Mouse (Mus musculus) embryonic facial prominence, embryonic 11.5 days (tissue): ENCODE measurements around the gene Slc1a2. TPM values are rescaled to one million over a fixed set of nuclear protein-coding genes. Genes with fewer than 3 reads are reported as not detected.

ENCODE experiments used
- ATAC-seq: fragments of 200-750 bp; cut with Nextera tagmentation; replicated peaks from 2 replicates; pipeline ENCODE4 v1.8.0; 2017; ENCODE audit warnings: low read depth; ENCODE audit not compliant: insufficient number of reproducible peaks, low FRiP score, low TSS enrichment
- DNase-seq: peaks from one replicate; pipeline ENCODE4 v3.0.0-alpha.2; 2015; ENCODE audit warnings: low spot score
- H3K27ac ChIP-seq: fragments of 300-500 bp; sonication (generic); replicated peaks from 2 replicates; pipeline ENCODE4 v1.5.1; 2014; ENCODE audit warnings: mild to moderate bottlenecking, low read depth, low read length, control low read depth
- H3K27me3 ChIP-seq: fragments of 300-500 bp; sonication (generic); 2 replicates; pipeline ENCODE4 v1.6.1; 2014; ENCODE audit warnings: mild to moderate bottlenecking, low read length, moderate library complexity, mixed read lengths; ENCODE audit not compliant: control insufficient read depth, insufficient read depth
- H3K36me3 ChIP-seq: fragments of 300-500 bp; sonication (generic); replicated peaks from 2 replicates; pipeline ENCODE4 v1.6.1; 2014; ENCODE audit warnings: low read depth, mild to moderate bottlenecking, low read length, moderate library complexity, mixed read lengths; ENCODE audit not compliant: control insufficient read depth, insufficient read depth
- H3K4me1 ChIP-seq: fragments of 300-500 bp; sonication (generic); 2 replicates; pipeline ENCODE4 v1.6.1; 2014; ENCODE audit warnings: low read length, mixed read lengths; ENCODE audit not compliant: control insufficient read depth, insufficient read depth
- H3K4me2 ChIP-seq: fragments of 300-500 bp; sonication (generic); 2 replicates; pipeline ENCODE4 v1.6.1; 2014; ENCODE audit warnings: low read depth, mild to moderate bottlenecking, control low read depth, low read length, moderate library complexity
- H3K4me3 ChIP-seq: fragments of 300-500 bp; sonication (generic); 2 replicates; pipeline ENCODE4 v1.5.1; 2014; ENCODE audit warnings: low read depth, low read length, control low read depth
- H3K9ac ChIP-seq: fragments of 300-500 bp; sonication (generic); replicated peaks from 2 replicates; pipeline ENCODE4 v1.6.1; 2014; ENCODE audit warnings: mild to moderate bottlenecking, control low read depth, low read length
- H3K9me3 ChIP-seq: fragments of 300-500 bp; sonication (generic); replicated peaks from 2 replicates; pipeline ENCODE4 v1.6.1; 2016; ENCODE audit warnings: mild to moderate bottlenecking, low read length, inconsistent platforms, mixed read lengths; ENCODE audit not compliant: control insufficient read depth
- WGBS: fragments of 180-500 bp; shearing (Covaris S2); extraction: QIAGEN DNeasy Blood & Tissue Kit; methylation state at CpG from one replicate; pipeline ENCODE4 v1.1.7; 2014; 5-methylcytosine and 5-hydroxymethylcytosine counted together
- polyA plus RNA-seq: library from polyadenylated mRNA; unstranded; fragments of >200 nt; fragmentation: Nextera tagmentation; extraction: Ambion mirVana; gene quantifications from 2 replicates; pipeline ENCODE4 v1.2.1, GENCODE M21; 2014

The Slc1a2 gene
- polyA plus RNA-seq, 1 experiment from 2014 or later, result 0.97 TPM

DNA sequence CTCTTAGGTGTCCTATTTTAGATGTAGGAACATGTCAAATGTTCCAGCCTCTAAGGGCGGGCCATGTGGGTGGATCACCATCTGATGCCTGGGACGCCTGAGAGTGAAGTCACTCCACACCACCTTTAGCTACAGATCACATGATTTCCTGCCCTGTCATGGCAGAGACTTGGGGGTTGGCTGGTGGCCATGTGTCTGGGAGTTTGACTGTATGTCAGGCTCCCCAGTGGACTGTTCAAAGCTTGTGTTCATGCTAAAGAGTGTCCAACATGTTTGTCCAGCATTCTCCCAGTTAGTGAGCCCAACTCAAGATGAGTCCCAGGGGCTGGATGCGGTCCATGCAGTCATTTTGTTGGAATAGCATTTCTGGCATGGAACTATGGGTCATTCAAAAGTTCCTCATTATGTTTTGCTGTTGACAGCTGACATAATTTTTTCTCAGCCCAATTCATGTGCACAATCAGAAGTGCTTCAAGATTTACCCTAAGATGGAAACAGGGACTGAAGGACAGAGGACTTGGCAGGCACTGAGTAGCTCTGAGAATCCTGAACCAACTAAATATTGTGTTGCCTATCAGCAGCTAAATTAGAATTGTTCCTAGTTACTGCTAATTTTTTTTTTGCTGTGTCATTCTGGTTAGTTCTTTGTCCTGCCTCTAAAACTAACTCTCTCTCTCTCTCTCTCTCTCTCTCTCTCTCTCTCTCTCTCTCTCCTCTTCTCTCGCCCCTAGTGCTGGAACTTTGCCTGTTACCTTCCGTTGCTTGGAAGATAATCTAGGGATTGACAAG lies 102.0 kb downstream of the Slc1a2 start:
- DNase-seq (no peak), ATAC-seq (no peak)
- Histone ChIP-seq H3K4me2 (no peak overlapping the region), H3K4me3 (no peak overlapping the region), H3K36me3 (no peaks in the 10 kb centered on the region), H3K9ac (no peak overlapping the region), H3K4me1 (no peaks in the 10 kb centered on the region), H3K9me3 (no peaks in the 10 kb centered on the region), H3K27ac (no peak overlapping the region), H3K27me3 (no peaks in the 10 kb centered on the region)
- 77% methylated on average over 5 of the region's 5 CpGs for WGBS

- ATAC-seq (no peak), DNase-seq (no peak)
- Histone ChIP-seq H3K9me3 (no peaks in the 10 kb centered on the region), H3K27me3 (no peaks in the 10 kb centered on the region), H3K4me3 (no peak overlapping the region), H3K4me2 (no peak overlapping the region), H3K4me1 (no peaks in the 10 kb centered on the region), H3K36me3 (no peaks in the 10 kb centered on the region), H3K27ac (no peak overlapping the region), H3K9ac (no peak overlapping the region)
- WGBS, result 86% methylated on average over 3 of the region's 3 CpGs
Measured at GRCm38 (mm10) chr2:102763176-102763575, 104.7 kb downstream of the Slc1a2 start.

DNA sequence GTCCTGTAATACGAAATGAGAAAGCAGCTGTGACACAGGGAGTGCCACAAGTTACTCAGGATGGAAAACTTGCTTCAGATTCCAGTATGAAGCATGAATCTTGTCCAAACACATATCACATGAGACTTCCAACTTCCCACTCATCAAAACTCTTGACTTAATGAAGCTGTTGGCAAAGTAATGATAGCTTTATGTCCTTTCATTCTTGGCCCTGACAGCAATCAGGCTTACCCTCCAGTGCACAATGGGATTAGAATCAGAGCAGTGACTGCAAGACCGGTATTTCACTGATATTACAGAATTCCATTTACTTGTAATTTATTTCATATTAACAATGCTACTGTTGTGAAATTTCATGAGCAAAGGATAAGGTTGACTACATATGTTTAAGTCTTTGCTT lies 105.5 kb downstream of the Slc1a2 start:
- ATAC-seq (no peak), DNase-seq (no peak)
- Histone ChIP-seq H3K9me3 (no peaks in the 10 kb centered on the region), H3K4me1 (no peaks in the 10 kb centered on the region), H3K4me2 (no peak overlapping the region), H3K27ac (no peak overlapping the region), H3K4me3 (no peak overlapping the region), H3K9ac (no peak overlapping the region), H3K36me3 (no peaks in the 10 kb centered on the region), H3K27me3 (no peaks in the 10 kb centered on the region)
- 84% methylated on average over 2 of the region's 2 CpGs for WGBS

DNA sequence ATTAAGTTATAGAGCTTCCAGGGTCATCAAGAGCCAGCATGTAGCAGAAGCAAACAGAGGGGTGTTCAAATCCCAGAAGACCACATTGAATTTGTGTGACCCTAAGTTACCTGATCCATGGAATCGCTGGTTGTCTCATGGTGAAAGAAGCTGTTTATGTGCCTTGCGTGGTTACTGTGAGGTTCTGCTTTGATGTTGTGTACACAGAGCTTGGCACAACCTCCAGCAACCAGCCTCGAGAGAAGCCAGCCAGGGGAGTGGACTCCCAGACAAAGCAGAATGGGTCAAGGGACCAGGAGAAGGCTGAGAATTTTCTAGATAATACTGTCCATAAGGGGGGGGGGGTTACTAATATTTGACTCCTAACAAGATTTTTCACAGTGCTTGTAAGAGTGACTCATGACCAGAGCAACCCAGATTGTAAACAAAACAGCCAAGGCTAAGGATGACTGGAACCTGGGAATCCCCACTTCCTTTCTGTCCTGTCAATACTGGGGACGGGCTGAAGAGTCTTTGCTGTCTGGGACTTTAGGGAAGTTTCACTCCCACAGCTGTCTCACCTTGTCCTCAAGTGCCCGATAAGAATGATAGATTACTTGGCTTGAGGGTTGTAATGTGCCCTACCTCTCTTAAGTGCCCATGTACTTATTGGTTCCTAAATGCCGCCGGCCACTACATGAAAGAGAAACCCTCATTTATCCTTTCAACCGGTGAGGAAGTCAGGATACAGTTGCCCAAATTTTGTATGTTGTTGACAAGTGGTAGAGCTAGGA lies 106.3 kb downstream of the Slc1a2 start:
- H3K9ac ChIP-seq, result no peak overlapping the region
- H3K9me3 ChIP-seq, result no peaks in the 10 kb centered on the region
- no peaks in the 10 kb centered on the region for H3K36me3 ChIP-seq
- no peak overlapping the region for H3K27ac ChIP-seq
- H3K4me3 ChIP-seq, result no peak overlapping the region
- H3K4me2 ChIP-seq, result no peak overlapping the region
- no peak for ATAC-seq
- H3K4me1 ChIP-seq, result no peaks in the 10 kb centered on the region
- DNase-seq, result no peak
- 80% methylated on average over 8 of the region's 8 CpGs for WGBS
- H3K27me3 ChIP-seq, result no peaks in the 10 kb centered on the region

DNA sequence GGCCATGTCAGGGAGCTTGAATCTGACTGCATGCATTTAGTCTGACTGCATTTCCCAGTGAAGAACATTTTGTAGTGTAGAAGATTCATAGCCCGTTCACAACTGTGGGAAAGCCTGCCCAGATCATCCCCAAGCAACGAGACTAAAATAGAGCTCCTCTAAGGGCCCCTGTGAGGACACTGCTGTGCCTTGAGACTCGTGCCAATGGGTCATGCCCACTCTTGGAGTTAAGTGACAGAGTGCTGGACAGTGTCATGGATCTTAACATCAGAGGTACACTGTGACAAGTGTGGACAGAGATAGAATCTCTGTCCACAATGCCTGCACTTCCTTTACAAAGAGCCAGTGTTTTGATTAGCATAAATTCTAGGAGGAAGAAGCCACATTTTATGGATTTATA lies 109.8 kb downstream of the Slc1a2 start:
- Histone ChIP-seq H3K4me3 (no peak overlapping the region), H3K27me3 (no peaks in the 10 kb centered on the region), H3K4me2 (no peak overlapping the region), H3K36me3 (no peaks in the 10 kb centered on the region), H3K4me1 (no peaks in the 10 kb centered on the region), H3K9ac (no peak overlapping the region), H3K9me3 (no peaks in the 10 kb centered on the region), H3K27ac (no peak overlapping the region)
- WGBS, result 71% methylated on average over 3 of the region's 3 CpGs
- no peak for ATAC-seq
- no peak for DNase-seq

DNA sequence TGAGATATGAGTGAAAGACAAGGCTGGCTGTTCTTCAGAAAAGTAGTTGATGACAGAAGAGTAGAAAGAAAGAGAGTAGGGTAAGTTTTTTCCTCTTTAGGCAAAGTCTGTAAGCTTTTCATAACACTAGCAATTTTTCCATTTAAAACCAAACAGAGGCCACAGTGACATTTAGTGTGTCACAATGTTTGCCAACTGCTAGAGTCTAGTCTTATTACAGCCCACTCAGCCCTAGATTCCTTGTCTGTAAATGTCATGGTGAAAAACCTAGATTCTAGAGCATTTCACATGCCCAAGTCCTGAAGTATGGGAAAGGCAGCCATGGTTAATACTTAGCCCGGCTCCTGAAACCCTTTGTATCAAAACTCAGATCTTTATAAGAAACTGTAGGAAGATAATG lies 112.8 kb downstream of the Slc1a2 start:
- Histone ChIP-seq H3K4me3 (no peak overlapping the region), H3K9ac (no peak overlapping the region), H3K4me2 (no peak overlapping the region), H3K27me3 (no peaks in the 10 kb centered on the region), H3K36me3 (no peaks in the 10 kb centered on the region), H3K9me3 (no peaks in the 10 kb centered on the region), H3K27ac (no peak overlapping the region), H3K4me1 (no peaks in the 10 kb centered on the region)
- ATAC-seq (no peak), DNase-seq (no peak)
- WGBS, result 89% methylated on average over 1 of the region's 1 CpGs

- 95% methylated on average over 5 of the region's 5 CpGs for WGBS
- Histone ChIP-seq H3K36me3 (no peaks in the 10 kb centered on the region), H3K4me3 (no peak overlapping the region), H3K27ac (no peak overlapping the region), H3K9ac (no peak overlapping the region), H3K9me3 (no peaks in the 10 kb centered on the region), H3K27me3 (no peaks in the 10 kb centered on the region), H3K4me1 (no peaks in the 10 kb centered on the region), H3K4me2 (no peak overlapping the region)
- no peak for DNase-seq
- no peak for ATAC-seq
Measured at GRCm38 (mm10) chr2:102772276-102772675, 113.8 kb downstream of the Slc1a2 start.

DNA sequence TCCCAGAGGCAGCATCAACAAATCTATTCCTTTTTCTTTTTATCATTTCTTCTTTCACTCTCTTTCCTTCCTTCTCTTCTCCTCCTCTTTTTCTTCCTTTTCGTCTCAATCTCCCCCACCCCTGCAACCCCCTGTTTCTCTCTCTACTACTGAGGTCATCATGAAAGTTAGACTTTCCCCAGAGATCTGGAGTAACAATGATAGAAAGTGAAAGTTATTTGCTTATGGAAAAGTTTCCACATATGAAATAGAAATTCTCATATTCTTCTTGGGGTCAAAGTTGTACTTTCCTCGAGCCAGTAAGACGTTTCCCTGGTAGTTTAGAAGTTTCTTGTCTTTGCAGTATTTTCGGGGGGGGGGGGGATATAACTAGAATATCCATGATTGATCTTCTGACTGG lies 116.2 kb downstream of the Slc1a2 start:
- Histone ChIP-seq H3K36me3 (no peaks in the 10 kb centered on the region), H3K4me3 (no peak overlapping the region), H3K9ac (no peak overlapping the region), H3K27ac (no peak overlapping the region), H3K9me3 (no peaks in the 10 kb centered on the region), H3K27me3 (no peaks in the 10 kb centered on the region), H3K4me2 (no peak overlapping the region), H3K4me1 (no peaks in the 10 kb centered on the region)
- no peak for DNase-seq
- WGBS, result 84% methylated on average over 4 of the region's 4 CpGs
- ATAC-seq, result no peak
